Mouse (Mus musculus) erythroblast, embryonic 14.5 days (primary cell): ENCODE data around the gene Nhsl1.

ENCODE experiments used
- GATA1 ChIP-seq: IDR thresholded peaks from 2 replicates; pipeline ENCODE4 v1.6.1; 2012; ENCODE audit warnings: low read length, inconsistent platforms, mixed read lengths
- TAL1 ChIP-seq: IDR thresholded peaks from 3 replicates; pipeline ENCODE4 v1.6.1; 2012; ENCODE audit warnings: low read length, inconsistent platforms, mixed read lengths

GRCm38 (mm10) chr10:18423557-18423956 is 104.8 kb downstream of the Nhsl1 start:
- TF ChIP-seq GATA1 (no peak), TAL1 (no peak)
